Mouse (Mus musculus) cortical plate, adult 2 months (tissue): Measurements from ENCODE around the gene Irf8. TPM values are rescaled to one million over a fixed set of nuclear protein-coding genes. Genes with fewer than 3 reads are reported as not detected.
"Not testable (repeated sequence)": the region's sequence is repeated elsewhere in the genome, so short reads cannot be mapped to it uniquely, and the experiment has no call there.

Experiments used
- H3K27ac ChIP-seq: fragments of 200-500 bp; 2 replicates; pipeline ENCODE4 v1.5.1; 2012; ENCODE audit warnings: low read length, control low read depth, inconsistent platforms; ENCODE audit not compliant: insufficient read depth
- H3K4me1 ChIP-seq: fragments of 200-500 bp; 2 replicates; pipeline ENCODE4 v1.6.1; 2011; ENCODE audit warnings: low read length; ENCODE audit not compliant: control insufficient read depth, insufficient read depth
- H3K4me3 ChIP-seq: fragments of 200-500 bp; 2 replicates; pipeline ENCODE4 v1.5.1; 2011; ENCODE audit warnings: mild to moderate bottlenecking, low read length, control low read depth; ENCODE audit not compliant: insufficient read depth
- CTCF ChIP-seq: fragments of 200-500 bp; IDR thresholded peaks from 2 replicates; pipeline ENCODE4 v1.5.1; 2011; ENCODE audit warnings: mild to moderate bottlenecking, control low read depth, low read length; ENCODE audit not compliant: insufficient read depth; ENCODE audit errors: extremely low read depth
- POLR2A ChIP-seq: fragments of 200-500 bp; IDR thresholded peaks from 2 replicates; pipeline ENCODE4 v1.6.1; 2011; ENCODE audit warnings: mild to moderate bottlenecking, low read length, control low read depth; ENCODE audit not compliant: insufficient read depth; ENCODE audit errors: extremely low read depth
- polyA plus RNA-seq: library from polyadenylated mRNA; depleted of rRNA; stranded (reverse); fragments of >200 nt; gene quantifications from 2 replicates; pipeline ENCODE4 v1.2.3, GENCODE M21; 2012

Irf8 gene
- polyA plus RNA-seq, 1 experiment, result 4.8 TPM

- Histone ChIP-seq H3K27ac (no peak overlapping the region), H3K4me3 (no peak overlapping the region), H3K4me1 (no peaks in the 10 kb centered on the region)
- TF ChIP-seq CTCF, result no peak
Measured at GRCm38 (mm10) chr8:120719586-120720236, 16.4 kb upstream of the Irf8 start.

- no peaks in the 10 kb centered on the region for H3K4me1 ChIP-seq
- no peak overlapping the region for H3K4me3 ChIP-seq
- H3K27ac ChIP-seq, result no peak overlapping the region
- TF ChIP-seq CTCF, result 0 out of 2 replicates have a peak, but pooled peaks have one; percentile 5
- no peak for TF ChIP-seq POLR2A
Measured at GRCm38 (mm10) chr8:120723025-120723424, 13.1 kb upstream of the Irf8 start.

GRCm38 (mm10) chr8:120724096-120724495 lies 12.1 kb upstream of the Irf8 start:
- not testable (repeated sequence) for H3K4me3 ChIP-seq, H3K4me1 ChIP-seq, H3K27ac ChIP-seq

- TF ChIP-seq CTCF (no peak), POLR2A (no peak)
- Histone ChIP-seq H3K27ac (no peak overlapping the region), H3K4me1 (no peaks in the 10 kb centered on the region), H3K4me3 (no peak overlapping the region)
Measured at GRCm38 (mm10) chr8:120724816-120725575, 11.2 kb upstream of the Irf8 start.

GRCm38 (mm10) chr8:120725576-120725950 lies 10.6 kb upstream of the Irf8 start:
- TF ChIP-seq CTCF (no peak), POLR2A (no peak)

GRCm38 (mm10) chr8:120726051-120726450 lies 10.1 kb upstream of the Irf8 start:
- no peak for TF ChIP-seq POLR2A
- TF ChIP-seq CTCF, result no peak
- Histone ChIP-seq H3K27ac (no peak overlapping the region), H3K4me1 (no peaks in the 10 kb centered on the region), H3K4me3 (no peak overlapping the region)

More at GRCm38 (mm10) chr8:120725576-120725950, 10.6 kb upstream of the Irf8 start:
- H3K27ac ChIP-seq, result no peak overlapping the region
- H3K4me3 ChIP-seq, result no peak overlapping the region
- H3K4me1 ChIP-seq, result no peaks in the 10 kb centered on the region

- H3K27ac ChIP-seq, result no peak overlapping the region
- TF ChIP-seq CTCF, result no peak
- TF ChIP-seq POLR2A, result no peak
- H3K4me1 ChIP-seq, result no peaks in the 10 kb centered on the region
- no peak overlapping the region for H3K4me3 ChIP-seq
Measured at GRCm38 (mm10) chr8:120728488-120729160, 7.5 kb upstream of the Irf8 start.

GRCm38 (mm10) chr8:120731582-120731981 lies 4.6 kb upstream of the Irf8 start:
- TF ChIP-seq CTCF (no peak), POLR2A (no peak)
- Histone ChIP-seq H3K27ac (no peak overlapping the region), H3K4me1 (no peaks in the 10 kb centered on the region), H3K4me3 (no peak overlapping the region)

GRCm38 (mm10) chr8:120732068-120732467 lies 4.1 kb upstream of the Irf8 start:
- H3K4me1 ChIP-seq, result no peaks in the 10 kb centered on the region

GRCm38 (mm10) chr8:120736486-120736885 lies 328 bp downstream of the Irf8 start:
- Histone ChIP-seq H3K27ac (no peak overlapping the region), H3K4me1 (no peaks in the 10 kb centered on the region), H3K4me3 (peak overlapping the region; percentile 32)
- TF ChIP-seq POLR2A (no peak), CTCF (no peak)

More at GRCm38 (mm10) chr8:120732068-120732467, 4.1 kb upstream of the Irf8 start:
- no peak for TF ChIP-seq POLR2A
- Histone ChIP-seq H3K4me3 (no peak overlapping the region), H3K27ac (no peak overlapping the region)
